Mouse (Mus musculus) CH12.LX (cell line): Measurements from ENCODE around the gene Slfn2. TPM values are rescaled to one million over a fixed set of nuclear protein-coding genes. Genes with fewer than 3 reads are reported as not detected.

ENCODE experiments used
- DNase-seq: peaks from one replicate; pipeline ENCODE4 v3.0.0-alpha.2; 2013; ENCODE audit errors: extremely low read depth
- H3K27ac ChIP-seq: 2 replicates; pipeline ENCODE4 v1.5.1; 2012; ENCODE audit warnings: low read depth, mild to moderate bottlenecking, control low read depth, moderate library complexity; ENCODE audit not compliant: insufficient read depth
- H3K27me3 ChIP-seq: replicated peaks from 2 replicates; pipeline ENCODE3; 2012; ENCODE audit warnings: inconsistent platforms
- H3K36me3 ChIP-seq, 2 experiments: replicated peaks in 1 of 2; 2 replicates each; pipeline versions ENCODE3 to v1.6.1; 2012; ENCODE audit warnings: inconsistent platforms in 1 of 2, low read length in 1 of 2, mild to moderate bottlenecking in 1 of 2, mixed read lengths in 1 of 2, moderate library complexity in 1 of 2; ENCODE audit not compliant: control insufficient read depth in 1 of 2, insufficient read depth in 1 of 2
- H3K4me1 ChIP-seq, 2 experiments: 2 replicates each; pipeline ENCODE4 v1.6.1; 2012; ENCODE audit warnings: inconsistent platforms in 1 of 2, moderate library complexity in 1 of 2; ENCODE audit not compliant: insufficient read depth in 2 of 2, control insufficient read depth in 1 of 2
- H3K4me2 ChIP-seq: 2 replicates; pipeline ENCODE4 v1.6.1; 2012; ENCODE audit warnings: low read depth, mild to moderate bottlenecking, control low read depth; ENCODE audit not compliant: poor library complexity, insufficient read depth, severe bottlenecking
- H3K4me3 ChIP-seq, 3 experiments: fragments of 150-350 bp in 1 of 3; sonication (generic) in 1 of 3; replicated peaks in 1 of 3; 2 replicates each; pipeline versions ENCODE3 to v1.5.1; 2011 to 2012; ENCODE audit warnings: low read depth in 2 of 3, low read length in 2 of 3, mild to moderate bottlenecking in 2 of 3, moderate library complexity in 2 of 3, control low read depth in 1 of 3, improper control_type of control experiment in 1 of 3, inconsistent platforms in 1 of 3, mixed read lengths in 1 of 3; ENCODE audit not compliant: poor library complexity in 1 of 3
- H3K79me2 ChIP-seq: replicated peaks from 2 replicates; pipeline ENCODE4 v1.6.1; 2012; ENCODE audit warnings: mild to moderate bottlenecking, moderate library complexity; ENCODE audit not compliant: control insufficient read depth, poor library complexity, insufficient read depth, severe bottlenecking; ENCODE audit errors: extremely low read depth
- H3K9ac ChIP-seq: 2 replicates; pipeline ENCODE4 v1.6.1; 2012; ENCODE audit warnings: low read depth, mild to moderate bottlenecking, control low read depth, moderate library complexity; ENCODE audit not compliant: insufficient read depth
- H3K9me3 ChIP-seq: replicated peaks from 2 replicates; pipeline ENCODE3; 2012; ENCODE audit warnings: low read length, inconsistent platforms, mixed read lengths
- BHLHE40 ChIP-seq: IDR thresholded peaks from 2 replicates; pipeline ENCODE4 v1.6.1; 2011; ENCODE audit warnings: mild to moderate bottlenecking, low read depth, low read length, improper control_type of control experiment
- CHD1 ChIP-seq: IDR thresholded peaks from 2 replicates; pipeline ENCODE4 v1.6.1; 2012; ENCODE audit warnings: low read depth, low read length, improper control_type of control experiment, inconsistent platforms
- CHD2 ChIP-seq: IDR thresholded peaks from 2 replicates; pipeline ENCODE4 v1.6.1; 2011; ENCODE audit warnings: low read length, improper control_type of control experiment
- CTCF ChIP-seq, 2 experiments: IDR thresholded peaks in 1 of 2; conservative IDR thresholded peaks in 1 of 2; 2 replicates each; pipeline ENCODE4 v1.5.1; 2011 to 2012; ENCODE audit warnings: low read depth in 2 of 2, low read length in 2 of 2, improper control_type of control experiment in 1 of 2, inconsistent platforms in 1 of 2, mild to moderate bottlenecking in 1 of 2, moderate library complexity in 1 of 2
- E2F4 ChIP-seq: IDR thresholded peaks from 2 replicates; pipeline ENCODE4 v1.6.1; 2011; ENCODE audit warnings: low read depth, low read length, improper control_type of control experiment; ENCODE audit not compliant: insufficient replicate concordance
- ELF1 ChIP-seq: IDR thresholded peaks from 2 replicates; pipeline ENCODE4 v1.6.1; 2014; ENCODE audit warnings: low read depth, mild to moderate bottlenecking, inconsistent platforms, low read length, improper control_type of control experiment
- EP300 ChIP-seq: IDR thresholded peaks from 2 replicates; pipeline ENCODE4 v1.6.1; 2011; ENCODE audit warnings: low read length, improper control_type of control experiment
- ETS1 ChIP-seq: conservative IDR thresholded peaks from 2 replicates; pipeline ENCODE4 v1.6.1; 2012; ENCODE audit warnings: low read depth, mild to moderate bottlenecking, inconsistent platforms, low read length, improper control_type of control experiment, moderate library complexity
- IRF4 ChIP-seq: IDR thresholded peaks from 2 replicates; pipeline ENCODE4 v1.6.1; 2014; ENCODE audit warnings: low read depth, mild to moderate bottlenecking, inconsistent platforms, low read length, improper control_type of control experiment
- JUN ChIP-seq: IDR thresholded peaks from 2 replicates; pipeline ENCODE4 v1.6.1; 2011; ENCODE audit warnings: low read depth, mild to moderate bottlenecking, low read length, improper control_type of control experiment, moderate library complexity; ENCODE audit not compliant: insufficient read depth
- JUND ChIP-seq: conservative IDR thresholded peaks from 2 replicates; pipeline ENCODE4 v1.6.1; 2011; ENCODE audit warnings: low read depth, low read length, improper control_type of control experiment
- KAT2A ChIP-seq: IDR thresholded peaks from 2 replicates; pipeline ENCODE4 v1.6.1; 2012; ENCODE audit warnings: low read length, improper control_type of control experiment, inconsistent platforms; ENCODE audit not compliant: insufficient replicate concordance
- MAFK ChIP-seq: IDR thresholded peaks from 2 replicates; pipeline ENCODE4 v1.6.1; 2011; ENCODE audit warnings: low read length, improper control_type of control experiment; ENCODE audit not compliant: insufficient replicate concordance
- MAX ChIP-seq: IDR thresholded peaks from 2 replicates; pipeline ENCODE4 v1.6.1; 2011; ENCODE audit warnings: low read length, improper control_type of control experiment
- MAZ ChIP-seq: IDR thresholded peaks from 2 replicates; pipeline ENCODE4 v1.6.1; 2012; ENCODE audit warnings: low read depth, mild to moderate bottlenecking, inconsistent platforms, low read length, improper control_type of control experiment, moderate library complexity
- MXI1 ChIP-seq: IDR thresholded peaks from 2 replicates; pipeline ENCODE4 v1.6.1; 2011; ENCODE audit warnings: mild to moderate bottlenecking, low read depth, low read length, improper control_type of control experiment
- NELFE ChIP-seq: IDR thresholded peaks from 2 replicates; pipeline ENCODE4 v1.6.1; 2011; ENCODE audit warnings: low read depth, low read length, improper control_type of control experiment
- NRF1 ChIP-seq: IDR thresholded peaks from 2 replicates; pipeline ENCODE4 v1.6.1; 2014; ENCODE audit warnings: low read depth, mild to moderate bottlenecking, inconsistent platforms, low read length, improper control_type of control experiment, moderate library complexity
- PAX5 ChIP-seq: IDR thresholded peaks from 2 replicates; pipeline ENCODE4 v1.6.1; 2012; ENCODE audit warnings: low read length, inconsistent platforms, mixed read lengths
- POLR2AphosphoS2 ChIP-seq: IDR thresholded peaks from 2 replicates; pipeline ENCODE4 v1.6.1; 2011; ENCODE audit warnings: low read depth, low read length, improper control_type of control experiment
- RAD21 ChIP-seq: IDR thresholded peaks from 2 replicates; pipeline ENCODE4 v1.6.1; 2011; ENCODE audit warnings: low read depth, mild to moderate bottlenecking, low read length, improper control_type of control experiment, moderate library complexity
- SMC3 ChIP-seq: IDR thresholded peaks from 2 replicates; pipeline ENCODE4 v1.6.1; 2011; ENCODE audit warnings: low read depth, low read length, improper control_type of control experiment
- TBP ChIP-seq: conservative IDR thresholded peaks from 2 replicates; pipeline ENCODE4 v1.6.1; 2011; ENCODE audit warnings: low read depth, low read length, improper control_type of control experiment
- TCF12 ChIP-seq: IDR thresholded peaks from 2 replicates; pipeline ENCODE4 v1.6.1; 2014; ENCODE audit warnings: low read depth, mild to moderate bottlenecking, inconsistent platforms, low read length, improper control_type of control experiment
- UBTF ChIP-seq: IDR thresholded peaks from 2 replicates; pipeline ENCODE4 v1.6.1; 2012; ENCODE audit warnings: low read depth, mild to moderate bottlenecking, inconsistent platforms, low read length, improper control_type of control experiment, moderate library complexity
- USF1 ChIP-seq: IDR thresholded peaks from 2 replicates; pipeline ENCODE4 v1.6.1; 2014; ENCODE audit warnings: low read depth, mild to moderate bottlenecking, inconsistent platforms, low read length, improper control_type of control experiment
- USF2 ChIP-seq: conservative IDR thresholded peaks from 2 replicates; pipeline ENCODE4 v1.6.1; 2011; ENCODE audit warnings: low read depth, low read length, improper control_type of control experiment
- ZKSCAN1 ChIP-seq: IDR thresholded peaks from 2 replicates; pipeline ENCODE4 v1.6.1; 2012; ENCODE audit warnings: low read depth, inconsistent platforms, low read length, improper control_type of control experiment, borderline replicate concordance
- ZNF384 ChIP-seq: IDR thresholded peaks from 2 replicates; pipeline ENCODE4 v1.6.1; 2012; ENCODE audit warnings: low read depth, low read length, improper control_type of control experiment, inconsistent platforms
- dilution Hi-C: fragments of 300-500 bp; cut with MboI; formaldehyde crosslinking; loops from 2 replicates; pipeline ENCODE4 v1.14.3; 2020; ENCODE audit warnings: low sequenced_read_pairs; ENCODE audit not compliant: extremely low pct_unique_long_range_greater_than_20kb, extremely low pct_ligation_motif_present
- in situ Hi-C: fragments of 300-500 bp; cut with MboI; formaldehyde crosslinking; loops from 3 replicates; pipeline ENCODE4 v1.14.3; 2019; ENCODE audit warnings: low sequenced_read_pairs, low pct_ligation_motif_present, low pct_unique_long_range_greater_than_20kb, mixed read lengths
- polyA plus RNA-seq: library from polyadenylated mRNA; unstranded; fragments of >175 nt; gene quantifications from 2 replicates; pipeline ENCODE4 v1.2.1, GENCODE M21; 2012; ENCODE audit warnings: low read depth; ENCODE audit not compliant: insufficient read length
- total RNA-seq, 2 experiments: library from RNA; depleted of rRNA; stranded (reverse); fragments of 300-350 nt in 1 of 2; fragments of >200 nt in 1 of 2; gene quantifications; 2 replicates each; pipeline ENCODE4 v1.2.3; 2012 to 2014

Gene Slfn2
- total and polyA plus RNA-seq, 3 experiments, result 112 to 241 (median 209) TPM

DNA sequence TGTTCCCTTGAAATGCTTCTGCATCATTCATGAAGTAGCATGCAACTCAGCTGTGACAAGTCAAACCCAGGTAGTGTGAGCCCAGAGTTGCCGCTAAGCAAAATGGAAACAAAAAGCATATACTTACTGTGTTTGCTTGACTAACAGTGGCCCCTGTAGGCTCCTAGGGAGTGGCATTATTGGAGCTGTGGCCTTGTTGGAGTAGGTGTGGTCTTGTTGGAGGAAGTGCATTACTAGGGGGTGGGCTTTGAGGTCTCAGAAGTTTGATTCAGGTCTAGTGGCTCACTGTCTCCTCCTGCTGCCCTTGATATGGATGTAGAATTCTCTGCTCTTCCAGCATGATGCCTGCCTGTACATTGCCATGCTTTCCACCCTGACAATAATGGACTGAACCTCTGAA lies 24.6 kb upstream of the Slfn2 start (continued):
- peak; percentile 76 for TF ChIP-seq RAD21
- 0 out of 2 replicates have a peak, but pooled peaks have one; percentile 41 for TF ChIP-seq KAT2A
- peak; percentile 84 for TF ChIP-seq TCF12
- TF ChIP-seq NELFE, result peak; percentile 84
- peak; percentile 71; the same call in 1 of the 2 replicates for TF ChIP-seq E2F4
- TF ChIP-seq CTCF (conservative IDR thresholded peaks at IDR 0.05 in 1 of 2, IDR thresholded peaks at IDR 0.05 in 1 of 2; ENCODE audit: low read depth in 2 of 2, low read length in 2 of 2), result peak in 1 of 2 experiments; percentile 85; a peak in 3 of 4 replicates
- TF ChIP-seq USF1, result no peak
- peak; percentile 65; the same call in 1 of the 2 replicates for TF ChIP-seq CHD2

DNA sequence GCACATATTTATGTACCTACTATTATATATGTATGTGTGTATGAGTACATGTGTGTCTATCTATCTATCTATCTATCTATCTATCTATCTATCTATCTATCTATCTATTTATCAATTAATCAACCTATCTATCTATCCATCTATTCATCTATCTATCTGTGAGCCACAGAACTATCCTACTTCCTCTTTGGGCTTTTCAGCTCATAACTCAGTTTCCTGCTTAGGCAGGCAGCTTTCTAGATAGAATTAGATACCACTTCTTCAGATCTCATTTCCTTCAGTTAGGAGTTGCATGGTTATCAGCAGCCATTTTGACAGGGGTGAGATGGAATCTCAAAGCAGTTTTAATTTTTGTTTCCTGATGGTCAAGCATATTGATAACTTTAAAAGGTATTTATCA lies 23.9 kb upstream of the Slfn2 start:
- DNase-seq, result peak; percentile 73
- no peaks in the 10 kb centered on the region for H3K79me2 ChIP-seq
- H3K36me3 ChIP-seq, result peaks cover 7 to 19% of the 10 kb centered on the region in 2 experiments
- H3K4me2 ChIP-seq, result no peak overlapping the region
- H3K9me3 ChIP-seq, result peaks cover 16% of the 10 kb centered on the region
- in situ Hi-C loops (no loop called here), dilution Hi-C loops (no loop called here)
- peaks cover 14 to 47% of the 10 kb centered on the region in 2 experiments for H3K4me1 ChIP-seq
- no peak overlapping the region for H3K4me3 ChIP-seq
- H3K9ac ChIP-seq, result no peak overlapping the region
- TF ChIP-seq EP300 (peak; percentile 49; the same call in 1 of the 2 replicates), MAFK (no peak), MAX (peak; percentile 10; the same call in 1 of the 2 replicates), IRF4 (no peak; the same call in 1 of the 2 replicates), PAX5 (no peak), POLR2AphosphoS2 (no peak), TCF12 (0 out of 2 replicates have a peak, but pooled peaks have one; percentile 11)
- no peaks in the 10 kb centered on the region for H3K27me3 ChIP-seq
- no peak overlapping the region for H3K27ac ChIP-seq

DNA sequence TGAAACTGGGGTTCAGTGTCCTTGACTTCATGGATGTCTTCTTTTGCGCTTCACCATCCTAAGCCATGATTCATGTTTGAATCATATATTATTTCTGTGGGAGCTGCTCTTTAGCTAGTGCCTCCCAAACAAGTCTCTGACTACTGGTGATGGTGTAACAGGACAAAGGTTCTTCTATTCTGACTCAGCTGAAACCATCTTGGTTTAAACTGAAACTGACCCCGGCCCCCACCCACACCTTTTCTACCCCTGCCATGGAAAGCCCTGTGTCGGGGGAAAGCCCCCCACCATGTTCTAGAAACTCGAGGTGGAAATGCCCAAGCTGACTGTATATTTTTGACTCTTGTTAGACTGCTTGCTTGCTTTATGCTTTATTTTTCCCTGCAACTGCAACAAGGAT lies 21.0 kb upstream of the Slfn2 start:
- H3K27ac ChIP-seq, result peak overlapping the region; percentile 99
- DNase-seq, result peak; percentile 94
- dilution Hi-C loops, result no loop called here
- TF ChIP-seq USF2 (no peak), E2F4 (no peak), JUND (peak; percentile 97), NRF1 (no peak), CTCF (conservative IDR thresholded peaks at IDR 0.05 in 1 of 2, IDR thresholded peaks at IDR 0.05 in 1 of 2; ENCODE audit: low read depth in 2 of 2, low read length in 2 of 2) (no peak), MXI1 (peak; percentile 80; the same call in 1 of the 2 replicates), UBTF (no peak), SMC3 (peak; percentile 18; the same call in 1 of the 2 replicates), BHLHE40 (peak; percentile 92), JUN (peak; percentile 95), ZNF384 (no peak; the same call in 1 of the 2 replicates), MAFK (peak; percentile 93), TBP (peak; percentile 29; the same call in 1 of the 2 replicates), ELF1 (peak; percentile 54; the same call in 1 of the 2 replicates), ZKSCAN1 (no peak), CHD1 (peak; percentile 25; the same call in 1 of the 2 replicates), ETS1 (peak; percentile 97), MAZ (peak; percentile 100), EP300 (peak; percentile 100)

More for the DNA sequence above, 21.0 kb upstream of the Slfn2 start:
- no peaks in the 10 kb centered on the region for H3K79me2 ChIP-seq
- H3K4me2 ChIP-seq, result peak overlapping the region; percentile 83
- peaks cover 0 to 6% of the 10 kb centered on the region in 2 experiments for H3K36me3 ChIP-seq
- H3K4me1 ChIP-seq, result peaks cover 21 to 47% of the 10 kb centered on the region in 2 experiments
- H3K9ac ChIP-seq, result peak overlapping the region; percentile 85
- no peaks in the 10 kb centered on the region for H3K27me3 ChIP-seq
- in situ Hi-C loops, result no loop called here
- no peak overlapping the region for H3K4me3 ChIP-seq
- H3K9me3 ChIP-seq, result peaks cover 13% of the 10 kb centered on the region
